Mouse (Mus musculus): ENCODE data around the gene Pikfyve.
"Not testable (repeated sequence)": the region's sequence is repeated elsewhere in the genome, so short reads cannot be mapped to it uniquely, and the experiment has no call there.

Pikfyve gene

GRCm38 (mm10) chr1:65185524-65186205 lies 818 bp upstream of the Pikfyve start:
- DNase-seq (ENCODE audit: low spot score in 2 of 2) = no peak

- DNase-seq (ENCODE audit: low spot score in 2 of 2) = no peak
These were observed 569 bp downstream of the Pikfyve start for GRCm38 (mm10) chr1:65187074-65187430.

- DNase-seq (ENCODE audit: low spot score in 2 of 2) = no peak
These were observed 3.7 kb downstream of the Pikfyve start for GRCm38 (mm10) chr1:65190172-65190571.

- no peak for DNase-seq (ENCODE audit: low spot score in 2 of 2)
These were observed 6.7 kb downstream of the Pikfyve start for GRCm38 (mm10) chr1:65193226-65193625.

GRCm38 (mm10) chr1:65198425-65198824 lies 11.9 kb downstream of the Pikfyve start:
- DNase-seq (ENCODE audit: low spot score in 2 of 2) = no peak

- no peak for DNase-seq (ENCODE audit: low spot score in 2 of 2)
These were observed 12.4 kb downstream of the Pikfyve start for GRCm38 (mm10) chr1:65198861-65199260.

- DNase-seq (ENCODE audit: low spot score in 2 of 2) = no peak
These were observed 17.8 kb downstream of the Pikfyve start for GRCm38 (mm10) chr1:65204299-65204698.

GRCm38 (mm10) chr1:65213214-65213613 lies 26.7 kb downstream of the Pikfyve start:
- no peak for DNase-seq (ENCODE audit: low spot score in 2 of 2)

GRCm38 (mm10) chr1:65217567-65217966 lies 31.1 kb downstream of the Pikfyve start:
- DNase-seq (ENCODE audit: low spot score in 2 of 2) = no peak

- DNase-seq (ENCODE audit: low spot score in 2 of 2) = no peak
These were observed 31.5 kb downstream of the Pikfyve start for GRCm38 (mm10) chr1:65217972-65218371.

- no peak for DNase-seq (ENCODE audit: low spot score in 2 of 2)
These were observed 37.2 kb downstream of the Pikfyve start for GRCm38 (mm10) chr1:65223654-65224053.

GRCm38 (mm10) chr1:65227681-65228080 lies 41.2 kb downstream of the Pikfyve start:
- no peak for DNase-seq (ENCODE audit: low spot score in 2 of 2)

- not testable (repeated sequence) for DNase-seq (ENCODE audit: low spot score in 2 of 2)
These were observed 43.3 kb downstream of the Pikfyve start for GRCm38 (mm10) chr1:65229768-65230167.

- DNase-seq (ENCODE audit: low spot score in 2 of 2) = no peak
These were observed 44.1 kb downstream of the Pikfyve start for GRCm38 (mm10) chr1:65230566-65230965.

- DNase-seq (ENCODE audit: low spot score in 2 of 2) = no peak
These were observed 51.2 kb downstream of the Pikfyve start for GRCm38 (mm10) chr1:65237712-65238111.

- DNase-seq (ENCODE audit: low spot score in 2 of 2) = no peak
These were observed 59.2 kb downstream of the Pikfyve start for GRCm38 (mm10) chr1:65245637-65246036.

GRCm38 (mm10) chr1:65280461-65280860 lies 94.0 kb downstream of the Pikfyve start:
- no peak for DNase-seq (ENCODE audit: low spot score in 2 of 2)

GRCm38 (mm10) chr1:65281756-65282155 lies 95.3 kb downstream of the Pikfyve start, which contains the start of gene Pth2r:
TSS of gene Pth2r (plus strand) at chr1:65282056.
- no peak for DNase-seq (ENCODE audit: low spot score in 2 of 2)

- DNase-seq (ENCODE audit: low spot score in 2 of 2) = peak in 1 of 2 experiments; percentile 13
These were observed 96.3 kb downstream of the Pikfyve start for GRCm38 (mm10) chr1:65282766-65283165.

GRCm38 (mm10) chr1:65308476-65308875 lies 122.0 kb downstream of the Pikfyve start:
- no peak for DNase-seq (ENCODE audit: low spot score in 2 of 2)

GRCm38 (mm10) chr1:65311214-65311933 lies 124.9 kb downstream of the Pikfyve start:
- no peak for DNase-seq (ENCODE audit: low spot score in 2 of 2)

- no peak for DNase-seq (ENCODE audit: low spot score in 2 of 2)
These were observed 125.6 kb downstream of the Pikfyve start for GRCm38 (mm10) chr1:65312118-65312517.

GRCm38 (mm10) chr1:65312896-65313295 lies 126.4 kb downstream of the Pikfyve start:
- no peak for DNase-seq (ENCODE audit: low spot score in 2 of 2)

Measured in heart, adult 9 months (tissue).